Mouse (Mus musculus): ENCODE measurements around the gene Crim1.

Crim1 gene

DNA sequence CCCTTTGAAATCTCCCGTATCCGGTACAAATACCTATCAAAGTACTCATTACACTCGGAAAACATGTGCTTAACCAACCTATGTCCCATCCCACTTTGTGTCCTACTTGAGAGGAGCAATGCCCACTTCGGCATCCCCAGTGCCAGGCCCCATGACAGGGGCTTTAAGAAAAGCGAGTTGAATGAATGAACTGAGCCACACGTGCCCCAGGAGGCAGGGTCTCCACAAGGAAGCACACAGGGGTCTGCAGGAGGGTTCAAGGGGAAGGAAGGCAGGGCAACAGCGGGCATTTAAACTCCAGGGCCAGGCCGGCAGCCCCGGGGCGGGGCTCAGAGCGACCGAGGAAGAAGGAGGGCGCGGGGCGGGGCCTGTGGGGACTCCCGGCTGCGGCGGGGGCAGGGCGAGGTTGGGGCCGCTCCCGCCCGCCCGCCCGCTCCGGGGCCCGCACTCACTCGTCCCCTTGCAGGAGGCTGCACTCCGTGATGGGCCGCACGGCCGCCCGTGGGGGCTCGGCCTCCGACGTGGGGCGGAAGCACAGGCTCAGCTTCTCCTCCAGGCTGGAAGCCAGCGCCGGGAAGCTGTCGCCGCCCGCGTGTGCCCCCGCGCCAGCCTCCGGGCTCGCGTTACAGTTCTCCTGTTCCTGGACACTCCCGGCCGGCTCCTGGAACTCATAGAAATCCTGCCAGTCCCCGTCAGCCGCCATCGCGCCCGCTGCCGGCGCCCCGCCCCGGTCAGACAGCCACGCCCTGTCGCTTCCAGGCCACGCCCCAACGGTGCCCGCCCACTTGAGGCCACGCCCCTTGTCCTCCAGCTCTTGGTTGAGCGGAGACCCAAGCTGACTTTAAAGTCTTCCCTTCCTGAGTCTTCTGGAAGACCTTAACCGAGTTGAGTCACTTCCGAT lies 217.6 kb downstream of the Crim1 start, which contains the start of gene Fez2:
Fez2 (minus strand) TSS at position 772 of the 901 bp plus-strand sequence.
- DNase-seq (ENCODE audit: low spot score), result peak; percentile 96

GRCm38 (mm10) chr17:78419216-78419615 lies 219.2 kb downstream of the Crim1 start:
- no peak for DNase-seq (ENCODE audit: low spot score)

DNA sequence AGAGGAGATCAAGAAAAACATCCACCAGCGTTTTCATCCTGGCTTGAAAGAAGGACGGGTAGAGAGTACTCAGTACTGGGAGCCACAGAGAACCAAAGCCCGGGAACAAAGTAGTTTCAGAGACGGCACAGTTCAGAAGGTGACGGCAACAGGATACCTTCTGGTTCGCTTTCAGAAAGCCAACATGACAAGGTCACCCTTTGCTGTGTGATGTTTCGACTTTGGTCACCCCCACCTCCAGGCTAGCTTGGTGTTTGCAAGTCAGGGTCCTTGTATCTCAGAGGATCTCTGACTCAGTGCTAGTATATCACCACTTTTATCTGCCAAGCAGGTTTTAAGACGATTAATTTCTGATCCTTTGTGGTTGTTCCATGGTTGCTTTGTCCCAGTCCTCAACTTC lies 225.0 kb downstream of the Crim1 start:
- DNase-seq (ENCODE audit: low spot score), result no peak
